Mouse (Mus musculus) NIH3T3 (cell line): ENCODE measurements around the gene Gm21860.
"Not testable (repeated sequence)": the region's sequence is repeated elsewhere in the genome, so short reads cannot be mapped to it uniquely, and the experiment has no call there.

Experiments
- DNase-seq: peaks from one replicate; pipeline ENCODE4 v3.0.0-alpha.2; 2012; ENCODE audit warnings: low read depth

Gene Gm21860

DNA sequence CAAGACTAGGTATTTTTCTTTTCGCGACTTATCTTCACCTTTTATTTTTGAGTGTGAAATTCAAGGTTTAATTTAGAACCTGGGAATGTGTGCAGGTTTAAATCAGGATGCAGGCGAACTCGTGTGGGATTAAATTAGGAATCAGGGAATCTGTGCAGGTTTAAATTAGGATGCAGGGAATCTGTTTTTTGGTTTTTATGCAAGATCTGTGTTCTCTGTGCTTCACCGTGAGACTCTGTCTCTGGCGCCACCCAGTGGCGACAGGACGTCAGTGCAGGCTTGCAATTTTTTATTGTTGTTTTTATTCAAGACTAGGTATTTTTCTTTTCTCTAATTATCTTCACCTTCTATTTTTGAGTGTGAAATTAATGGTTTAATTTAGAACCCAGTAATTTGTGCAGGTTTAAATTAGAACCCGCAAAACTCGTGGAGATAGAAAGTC lies 22.5 kb downstream of the Gm21860 start:
- DNase-seq, result peak; percentile 100

GRCm38 (mm10) chrY:90731593-90731955 lies 23.0 kb downstream of the Gm21860 start:
- peak; percentile 8 for DNase-seq

- DNase-seq, result peak; percentile 71
Measured at GRCm38 (mm10) chrY:90730908-90731592, 23.6 kb downstream of the Gm21860 start.

GRCm38 (mm10) chrY:90729816-90730303 lies 24.8 kb downstream of the Gm21860 start:
- DNase-seq, result peak; percentile 8

DNA sequence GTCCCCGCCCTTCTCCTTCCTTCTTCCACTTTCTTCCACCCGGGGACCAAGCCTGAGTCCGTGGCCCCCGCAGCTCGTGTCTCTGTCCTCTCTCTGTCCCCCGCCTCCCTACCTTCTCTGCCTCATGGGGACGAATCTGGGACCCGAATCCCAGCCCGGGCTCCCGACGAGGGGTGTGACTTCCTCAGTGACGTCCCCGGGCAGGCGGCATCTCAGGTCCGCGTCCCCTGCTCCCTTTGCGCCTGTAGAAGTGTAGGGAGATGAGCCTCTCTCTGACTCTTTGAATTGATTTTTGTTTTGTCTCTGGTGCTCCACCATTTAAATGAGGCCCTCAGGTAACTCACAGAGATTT lies 25.7 kb downstream of the Gm21860 start:
- peak; percentile 27 for DNase-seq

GRCm38 (mm10) chrY:90728251-90728904 lies 26.2 kb downstream of the Gm21860 start:
- peak; percentile 5 for DNase-seq

- DNase-seq, result peak; percentile 29
Measured at GRCm38 (mm10) chrY:90727121-90727908, 27.3 kb downstream of the Gm21860 start.

DNA sequence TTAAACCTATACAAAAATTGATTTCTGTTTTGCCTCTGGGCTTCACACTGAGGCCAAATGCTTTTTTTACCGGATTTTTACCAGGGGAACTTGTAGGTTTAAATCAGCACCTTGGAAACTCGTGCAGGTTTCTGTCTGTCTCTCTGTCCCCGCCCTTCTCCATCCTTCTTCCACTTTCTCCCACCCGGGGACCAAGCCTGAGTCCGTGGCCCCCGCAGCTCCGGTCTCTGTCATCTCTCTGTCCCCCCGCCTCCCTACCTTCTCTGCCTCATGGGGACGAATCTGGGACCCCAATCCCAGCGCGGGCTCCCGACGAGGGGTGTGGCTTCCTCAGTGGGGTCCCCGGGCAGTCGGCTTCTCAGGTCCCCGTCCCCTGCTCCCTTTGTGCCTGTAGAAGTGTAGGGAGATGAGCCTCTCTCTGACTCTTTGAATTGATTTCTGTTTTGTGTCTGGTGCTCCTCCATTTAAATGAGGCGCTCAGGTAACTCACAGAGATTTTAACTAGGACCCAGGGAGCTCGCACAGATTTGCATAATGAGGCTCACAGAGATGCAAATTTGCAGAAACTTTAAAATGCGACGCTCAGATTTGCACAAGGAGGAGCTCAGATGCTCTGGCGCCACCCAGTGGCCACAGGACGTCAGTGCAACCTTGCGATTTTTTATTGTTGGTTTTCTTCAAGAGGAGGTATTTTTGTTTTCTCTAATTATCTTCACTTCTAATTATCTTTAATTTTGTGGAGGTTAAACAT lies 28.7 kb downstream of the Gm21860 start:
- DNase-seq, result peak; percentile 77

DNA sequence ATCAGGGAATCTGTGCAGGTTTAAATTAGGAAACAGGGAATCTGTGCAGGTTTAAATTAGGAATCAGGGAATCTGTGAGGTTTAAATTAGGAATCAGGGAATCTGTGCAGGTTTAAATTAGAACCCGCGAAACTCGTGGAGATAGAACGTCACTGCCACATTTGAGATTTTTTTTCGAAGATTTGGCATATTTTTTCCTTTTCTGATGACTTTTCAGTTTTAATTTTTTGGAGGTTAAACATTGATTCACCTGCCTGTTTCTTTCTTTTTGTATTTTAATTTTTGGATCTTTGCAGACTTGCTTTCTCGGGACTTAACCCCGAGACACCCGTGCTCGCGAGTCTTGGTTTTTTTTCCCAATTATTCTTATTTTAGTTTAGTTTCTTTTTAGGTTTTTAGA lies 29.5 kb downstream of the Gm21860 start:
- DNase-seq, result not testable (repeated sequence)

DNA sequence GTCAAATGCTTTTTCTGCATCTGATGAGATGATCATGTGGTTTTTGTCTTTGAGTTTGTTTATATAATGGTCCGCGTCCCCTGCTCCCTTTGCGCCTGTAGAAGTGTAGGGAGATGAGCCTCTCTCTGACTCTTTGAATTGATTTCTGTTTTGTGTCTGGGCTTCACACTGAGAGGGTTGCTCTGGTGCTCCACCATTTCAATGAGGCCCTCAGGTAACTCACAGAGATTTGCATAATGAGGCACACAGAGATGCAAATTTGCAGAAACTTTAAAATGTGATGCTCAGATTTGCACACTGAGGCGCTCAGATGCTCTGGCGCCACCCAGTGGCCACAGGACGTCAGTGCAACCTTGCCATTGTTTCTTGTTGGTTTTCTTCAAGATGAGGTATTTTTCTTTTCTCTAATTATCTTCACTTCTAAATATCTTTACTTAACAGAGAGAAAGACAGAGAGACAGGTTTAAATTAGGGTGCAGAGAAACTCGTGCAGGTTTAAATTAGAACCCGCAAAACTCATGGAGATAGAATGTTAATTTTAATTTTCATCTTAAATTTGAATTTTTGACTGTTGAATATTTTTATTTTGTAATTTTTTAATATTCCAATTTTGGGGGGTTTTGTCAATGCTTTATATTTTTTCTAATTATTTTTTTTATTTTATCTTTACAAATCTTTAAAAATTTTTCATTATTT lies 30.5 kb downstream of the Gm21860 start:
- peak; percentile 47 for DNase-seq

DNA sequence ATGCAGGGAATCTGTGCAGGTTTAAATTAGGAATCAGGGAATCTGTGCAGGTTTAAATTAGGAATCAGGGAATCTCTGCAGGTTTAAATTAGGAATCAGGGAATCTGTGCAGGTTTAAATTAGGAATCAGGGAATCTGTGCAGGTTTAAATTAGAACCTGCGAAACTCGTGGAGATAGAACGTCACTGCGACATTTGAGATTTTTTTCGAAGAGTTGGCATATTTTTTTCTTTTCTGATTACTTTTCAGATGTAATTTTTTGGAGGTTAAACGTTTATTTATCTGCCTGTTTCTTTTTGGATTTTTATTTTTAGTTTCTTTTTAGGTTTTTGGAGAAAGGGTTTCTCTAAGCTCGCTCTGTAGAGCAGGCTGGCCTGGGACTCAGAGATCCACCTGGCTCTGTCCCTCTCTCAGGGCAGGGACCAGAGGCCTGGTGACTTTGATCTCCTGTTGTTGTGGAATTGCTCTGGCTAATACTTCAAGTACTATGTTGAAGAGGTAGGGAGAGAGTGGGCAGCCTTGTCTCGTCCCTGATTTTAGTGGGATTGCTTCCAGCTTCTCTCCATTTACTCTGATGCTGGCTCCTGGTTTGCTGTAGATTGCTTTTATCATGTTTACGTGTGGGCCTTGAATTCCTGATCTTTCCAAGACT lies 31.2 kb downstream of the Gm21860 start:
- DNase-seq, result peak; percentile 44

GRCm38 (mm10) chrY:90720505-90720904 lies 34.1 kb downstream of the Gm21860 start:
- peak; percentile 20 for DNase-seq

DNA sequence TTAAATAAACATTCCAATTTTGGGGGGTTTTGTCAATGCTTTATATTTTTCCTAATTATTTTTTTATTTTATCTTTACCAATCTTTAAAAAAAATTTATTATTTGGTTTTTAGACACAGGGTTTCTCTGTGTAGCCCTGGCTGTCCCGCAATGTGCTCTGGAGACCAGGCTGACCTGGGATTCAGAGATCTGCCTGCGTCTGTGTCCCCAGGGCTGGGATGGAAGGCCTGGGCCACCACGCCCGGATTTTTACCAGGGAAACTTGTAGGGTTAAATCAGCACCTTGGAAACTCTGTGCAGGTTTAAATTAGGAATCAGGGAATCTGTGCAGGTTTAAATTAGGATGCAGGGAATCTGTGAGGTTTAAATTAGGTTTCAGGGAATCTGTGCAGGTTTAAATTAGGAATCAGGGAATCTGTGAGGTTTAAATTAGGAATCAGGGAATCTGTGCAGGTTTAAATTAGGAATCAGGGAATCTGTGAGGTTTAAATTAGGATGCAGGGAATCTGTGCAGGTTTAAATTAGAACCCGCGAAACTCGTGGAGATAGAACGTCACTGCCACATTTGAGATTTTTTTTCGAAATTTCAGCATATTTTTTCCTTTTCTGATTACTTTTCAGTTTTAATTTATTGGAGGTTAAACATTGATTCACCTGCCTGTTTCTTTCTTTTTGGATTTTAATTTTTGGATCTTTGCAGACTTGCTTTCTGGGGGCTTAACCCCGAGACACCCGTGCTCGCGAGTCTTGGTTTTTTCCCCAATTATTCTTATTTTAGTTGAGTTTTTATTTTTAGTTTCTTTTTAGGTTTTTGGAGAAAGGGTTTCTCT lies 35.0 kb downstream of the Gm21860 start:
- peak; percentile 46 for DNase-seq

DNA sequence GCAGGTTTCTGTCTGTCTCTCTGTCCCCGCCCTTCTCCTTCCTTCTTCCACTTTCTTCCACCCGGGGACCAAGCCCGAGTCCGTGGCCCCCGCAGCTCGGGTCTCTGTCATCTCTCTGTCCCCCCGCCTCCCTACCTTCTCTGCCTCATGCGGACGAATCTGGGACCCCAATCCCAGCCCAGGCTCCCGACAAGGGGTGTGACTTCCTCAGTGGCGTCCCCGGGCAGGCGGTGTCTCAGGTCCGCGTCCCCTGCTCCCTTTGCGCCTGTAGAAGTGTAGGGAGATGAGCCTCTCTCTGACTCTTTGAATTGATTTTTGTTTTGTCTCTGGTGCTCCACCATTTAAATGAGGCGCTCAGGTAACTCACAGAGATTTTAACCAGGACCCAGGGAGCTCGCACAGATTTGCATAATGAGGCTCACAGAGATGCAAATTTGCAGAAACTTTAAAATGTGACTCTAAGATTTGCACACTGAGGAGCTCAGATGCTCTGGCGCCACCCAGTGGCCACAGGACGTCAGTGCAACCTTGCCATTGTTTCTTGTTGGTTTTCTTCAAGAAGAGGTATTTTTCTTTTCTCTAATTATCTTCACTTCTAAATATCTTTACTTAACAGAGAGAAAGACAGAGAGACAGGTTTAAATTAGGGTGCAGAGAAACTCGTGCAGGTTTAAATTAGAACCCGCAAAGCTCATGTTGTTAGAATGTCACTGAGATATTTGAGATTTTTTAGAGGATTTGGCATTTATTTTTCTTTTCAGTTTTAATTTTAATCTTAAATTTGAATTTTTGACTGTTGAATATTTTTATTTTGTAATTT lies 35.8 kb downstream of the Gm21860 start:
- DNase-seq, result peak; percentile 53

- DNase-seq, result peak; percentile 13
Measured at GRCm38 (mm10) chrY:90718021-90718420, 36.6 kb downstream of the Gm21860 start.

DNA sequence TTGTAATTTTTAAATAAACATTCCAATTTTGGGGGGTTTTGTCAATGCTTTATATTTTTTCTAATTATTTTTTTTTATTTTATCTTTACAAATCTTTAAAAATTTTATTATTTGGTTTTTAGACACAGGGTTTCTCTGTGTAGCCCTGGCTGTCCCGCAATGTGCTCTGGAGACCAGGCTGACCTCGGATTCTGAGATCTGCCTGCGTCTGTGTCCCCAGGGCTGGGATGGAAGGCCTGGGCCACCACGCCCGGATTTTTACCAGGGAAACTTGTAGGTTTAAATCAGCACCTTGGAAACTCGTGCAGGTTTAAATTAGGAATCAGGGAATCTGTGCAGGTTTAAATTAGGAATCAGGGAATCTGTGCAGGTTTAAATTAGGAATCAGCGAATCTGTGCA lies 37.1 kb downstream of the Gm21860 start:
- DNase-seq, result not testable (repeated sequence)
